Mouse (Mus musculus) CH12.LX (cell line): Measurements from ENCODE around the gene Myo18a. TPM values are rescaled to one million over a fixed set of nuclear protein-coding genes. Genes with fewer than 3 reads are reported as not detected.

Source experiments
- DNase-seq: peaks from one replicate; pipeline ENCODE4 v3.0.0-alpha.2; 2013; ENCODE audit errors: extremely low read depth
- H3K27ac ChIP-seq: 2 replicates; pipeline ENCODE4 v1.5.1; 2012; ENCODE audit warnings: low read depth, mild to moderate bottlenecking, control low read depth, moderate library complexity; ENCODE audit not compliant: insufficient read depth
- H3K27me3 ChIP-seq: replicated peaks from 2 replicates; pipeline ENCODE3; 2012; ENCODE audit warnings: inconsistent platforms
- H3K36me3 ChIP-seq, 2 experiments: replicated peaks in 1 of 2; 2 replicates each; pipeline versions ENCODE3 to v1.6.1; 2012; ENCODE audit warnings: inconsistent platforms in 1 of 2, low read length in 1 of 2, mild to moderate bottlenecking in 1 of 2, mixed read lengths in 1 of 2, moderate library complexity in 1 of 2; ENCODE audit not compliant: control insufficient read depth in 1 of 2, insufficient read depth in 1 of 2
- H3K4me1 ChIP-seq, 2 experiments: 2 replicates each; pipeline ENCODE4 v1.6.1; 2012; ENCODE audit warnings: inconsistent platforms in 1 of 2, moderate library complexity in 1 of 2; ENCODE audit not compliant: insufficient read depth in 2 of 2, control insufficient read depth in 1 of 2
- H3K4me2 ChIP-seq: 2 replicates; pipeline ENCODE4 v1.6.1; 2012; ENCODE audit warnings: low read depth, mild to moderate bottlenecking, control low read depth; ENCODE audit not compliant: poor library complexity, insufficient read depth, severe bottlenecking
- H3K4me3 ChIP-seq, 3 experiments: fragments of 150-350 bp in 1 of 3; sonication (generic) in 1 of 3; replicated peaks in 1 of 3; 2 replicates each; pipeline versions ENCODE3 to v1.5.1; 2011 to 2012; ENCODE audit warnings: low read depth in 2 of 3, low read length in 2 of 3, mild to moderate bottlenecking in 2 of 3, moderate library complexity in 2 of 3, control low read depth in 1 of 3, improper control_type of control experiment in 1 of 3, inconsistent platforms in 1 of 3, mixed read lengths in 1 of 3; ENCODE audit not compliant: poor library complexity in 1 of 3
- H3K79me2 ChIP-seq: replicated peaks from 2 replicates; pipeline ENCODE4 v1.6.1; 2012; ENCODE audit warnings: mild to moderate bottlenecking, moderate library complexity; ENCODE audit not compliant: control insufficient read depth, poor library complexity, insufficient read depth, severe bottlenecking; ENCODE audit errors: extremely low read depth
- H3K9ac ChIP-seq: 2 replicates; pipeline ENCODE4 v1.6.1; 2012; ENCODE audit warnings: low read depth, mild to moderate bottlenecking, control low read depth, moderate library complexity; ENCODE audit not compliant: insufficient read depth
- H3K9me3 ChIP-seq: replicated peaks from 2 replicates; pipeline ENCODE3; 2012; ENCODE audit warnings: low read length, inconsistent platforms, mixed read lengths
- CHD1 ChIP-seq: IDR thresholded peaks from 2 replicates; pipeline ENCODE4 v1.6.1; 2012; ENCODE audit warnings: low read depth, low read length, improper control_type of control experiment, inconsistent platforms
- CHD2 ChIP-seq: IDR thresholded peaks from 2 replicates; pipeline ENCODE4 v1.6.1; 2011; ENCODE audit warnings: low read length, improper control_type of control experiment
- ETS1 ChIP-seq: conservative IDR thresholded peaks from 2 replicates; pipeline ENCODE4 v1.6.1; 2012; ENCODE audit warnings: low read depth, mild to moderate bottlenecking, inconsistent platforms, low read length, improper control_type of control experiment, moderate library complexity
- GABPA ChIP-seq: IDR thresholded peaks from 2 replicates; pipeline ENCODE4 v1.6.1; 2012; ENCODE audit warnings: low read depth, low read length, improper control_type of control experiment, inconsistent platforms; ENCODE audit not compliant: insufficient replicate concordance
- JUN ChIP-seq: IDR thresholded peaks from 2 replicates; pipeline ENCODE4 v1.6.1; 2011; ENCODE audit warnings: low read depth, mild to moderate bottlenecking, low read length, improper control_type of control experiment, moderate library complexity; ENCODE audit not compliant: insufficient read depth
- JUND ChIP-seq: conservative IDR thresholded peaks from 2 replicates; pipeline ENCODE4 v1.6.1; 2011; ENCODE audit warnings: low read depth, low read length, improper control_type of control experiment
- MAX ChIP-seq: IDR thresholded peaks from 2 replicates; pipeline ENCODE4 v1.6.1; 2011; ENCODE audit warnings: low read length, improper control_type of control experiment
- MAZ ChIP-seq: IDR thresholded peaks from 2 replicates; pipeline ENCODE4 v1.6.1; 2012; ENCODE audit warnings: low read depth, mild to moderate bottlenecking, inconsistent platforms, low read length, improper control_type of control experiment, moderate library complexity
- NRF1 ChIP-seq: IDR thresholded peaks from 2 replicates; pipeline ENCODE4 v1.6.1; 2014; ENCODE audit warnings: low read depth, mild to moderate bottlenecking, inconsistent platforms, low read length, improper control_type of control experiment, moderate library complexity
- PAX5 ChIP-seq: IDR thresholded peaks from 2 replicates; pipeline ENCODE4 v1.6.1; 2012; ENCODE audit warnings: low read length, inconsistent platforms, mixed read lengths
- POLR2A ChIP-seq: IDR thresholded peaks from 2 replicates; pipeline ENCODE4 v1.6.1; 2011; ENCODE audit warnings: low read depth, mild to moderate bottlenecking, improper control_type of control experiment, low read length
- POLR2AphosphoS2 ChIP-seq: IDR thresholded peaks from 2 replicates; pipeline ENCODE4 v1.6.1; 2011; ENCODE audit warnings: low read depth, low read length, improper control_type of control experiment
- RCOR1 ChIP-seq: conservative IDR thresholded peaks from 2 replicates; pipeline ENCODE4 v1.6.1; 2012; ENCODE audit warnings: low read depth, mild to moderate bottlenecking, inconsistent platforms, low read length, improper control_type of control experiment
- USF1 ChIP-seq: IDR thresholded peaks from 2 replicates; pipeline ENCODE4 v1.6.1; 2014; ENCODE audit warnings: low read depth, mild to moderate bottlenecking, inconsistent platforms, low read length, improper control_type of control experiment
- USF2 ChIP-seq: conservative IDR thresholded peaks from 2 replicates; pipeline ENCODE4 v1.6.1; 2011; ENCODE audit warnings: low read depth, low read length, improper control_type of control experiment
- ZC3H11A ChIP-seq: IDR thresholded peaks from 2 replicates; pipeline ENCODE4 v1.6.1; 2012; ENCODE audit warnings: low read depth, mild to moderate bottlenecking, inconsistent platforms, low read length, improper control_type of control experiment
- ZMIZ1 ChIP-seq: IDR thresholded peaks from 2 replicates; pipeline ENCODE4 v1.6.1; 2012; ENCODE audit warnings: low read depth, mild to moderate bottlenecking, inconsistent platforms, low read length, improper control_type of control experiment
- dilution Hi-C: fragments of 300-500 bp; cut with MboI; formaldehyde crosslinking; loops from 2 replicates; pipeline ENCODE4 v1.14.3; 2020; ENCODE audit warnings: low sequenced_read_pairs; ENCODE audit not compliant: extremely low pct_unique_long_range_greater_than_20kb, extremely low pct_ligation_motif_present
- in situ Hi-C: fragments of 300-500 bp; cut with MboI; formaldehyde crosslinking; loops from 3 replicates; pipeline ENCODE4 v1.14.3; 2019; ENCODE audit warnings: low sequenced_read_pairs, low pct_ligation_motif_present, low pct_unique_long_range_greater_than_20kb, mixed read lengths
- polyA plus RNA-seq: library from polyadenylated mRNA; unstranded; fragments of >175 nt; gene quantifications from 2 replicates; pipeline ENCODE4 v1.2.1, GENCODE M21; 2012; ENCODE audit warnings: low read depth; ENCODE audit not compliant: insufficient read length
- total RNA-seq, 2 experiments: library from RNA; depleted of rRNA; stranded (reverse); fragments of 300-350 nt in 1 of 2; fragments of >200 nt in 1 of 2; gene quantifications; 2 replicates each; pipeline ENCODE4 v1.2.3; 2012 to 2014

Myo18a gene
- total and polyA plus RNA-seq, 3 experiments: 6.3 to 24.8 (median 16.8) TPM

DNA sequence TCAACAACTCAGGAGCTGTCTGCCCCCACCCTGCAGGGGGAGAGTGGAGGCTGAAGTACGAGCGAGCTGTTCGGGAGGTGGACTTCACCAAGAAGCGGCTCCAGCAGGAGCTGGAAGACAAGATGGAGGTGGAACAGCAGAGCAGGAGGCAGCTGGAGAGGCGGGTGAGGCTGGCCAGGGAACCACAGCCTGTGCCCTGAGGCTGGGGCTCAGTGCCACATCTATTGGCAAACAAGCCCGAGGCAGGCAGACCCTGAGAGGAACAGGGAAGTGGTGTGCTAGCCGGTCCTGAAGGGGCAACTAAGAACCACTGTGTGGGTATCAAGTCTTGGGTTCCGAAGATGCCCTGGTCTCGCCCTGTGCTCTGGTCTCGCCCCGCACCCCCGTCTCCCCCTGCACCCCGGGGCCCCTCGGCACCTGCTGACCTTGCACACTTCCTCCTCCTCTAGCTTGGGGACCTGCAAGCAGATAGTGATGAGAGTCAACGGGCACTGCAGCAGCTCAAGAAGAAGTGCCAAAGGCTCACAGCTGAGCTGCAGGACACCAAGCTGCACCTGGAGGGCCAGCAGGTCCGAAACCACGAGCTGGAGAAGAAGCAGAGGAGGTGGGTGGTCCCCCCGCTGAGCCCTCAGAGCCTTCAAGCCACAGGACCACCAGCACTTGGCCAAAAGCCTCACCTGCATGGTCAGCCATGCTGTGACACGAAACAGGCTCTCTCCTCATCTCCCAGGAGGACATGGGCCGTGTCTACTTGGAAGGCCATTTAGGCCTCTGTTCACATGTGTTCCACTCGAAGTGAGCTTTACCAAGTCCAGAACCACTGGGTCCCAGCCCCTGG is 80.2 kb downstream of the Myo18a start:
- no peak overlapping the region for H3K4me3 ChIP-seq
- peaks cover 4 to 28% of the 10 kb centered on the region in 2 experiments; a peak in 2 of 4 replicates for H3K4me1 ChIP-seq
- no peak for DNase-seq
- H3K9ac ChIP-seq: no peak overlapping the region
- no peaks in the 10 kb centered on the region for H3K79me2 ChIP-seq
- dilution Hi-C loops (no loop called here), in situ Hi-C loops (no loop called here)
- peaks cover 70 to 96% of the 10 kb centered on the region in 2 experiments for H3K36me3 ChIP-seq
- no peak overlapping the region for H3K27ac ChIP-seq
- H3K9me3 ChIP-seq: no peaks in the 10 kb centered on the region
- TF ChIP-seq NRF1: no peak
- TF ChIP-seq JUND: no peak
- no peak for TF ChIP-seq JUN
- TF ChIP-seq POLR2AphosphoS2: no peak
- no peak for TF ChIP-seq PAX5
- no peak for TF ChIP-seq ZC3H11A
- no peak for TF ChIP-seq MAX
- TF ChIP-seq USF1: no peak
- TF ChIP-seq MAZ: no peak
- H3K4me2 ChIP-seq: no peak overlapping the region
- H3K27me3 ChIP-seq: no peaks in the 10 kb centered on the region

DNA sequence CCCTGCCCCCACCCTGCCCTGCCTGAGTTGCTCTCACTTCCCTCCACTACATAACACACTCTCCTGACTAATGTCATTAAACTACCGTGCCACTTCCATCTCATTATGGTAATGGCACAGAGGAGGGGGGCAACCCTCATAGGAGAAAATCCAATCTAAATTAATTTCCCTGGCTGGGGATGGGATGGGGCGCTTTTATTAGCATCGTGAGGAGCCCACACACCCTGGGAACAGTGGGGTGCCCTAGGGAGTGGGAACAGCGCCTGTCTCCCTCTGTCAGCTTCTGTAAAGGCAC is 80.8 kb downstream of the Myo18a start:
- no peaks in the 10 kb centered on the region for H3K27me3 ChIP-seq
- dilution Hi-C loops: no loop called here
- no peak overlapping the region for H3K27ac ChIP-seq
- peaks cover 4 to 28% of the 10 kb centered on the region in 2 experiments; a peak in 2 of 4 replicates for H3K4me1 ChIP-seq
- no peak overlapping the region for H3K9ac ChIP-seq
- no peak for TF ChIP-seq GABPA
- no peak for TF ChIP-seq ZMIZ1
- TF ChIP-seq RCOR1: no peak
- no peak for TF ChIP-seq POLR2A
- no peak for TF ChIP-seq ETS1
- TF ChIP-seq USF2: no peak
- no peak for TF ChIP-seq NRF1
- TF ChIP-seq CHD1: no peak
- TF ChIP-seq CHD2: 0 out of 2 replicates have a peak, but pooled peaks have one; percentile 15
- in situ Hi-C loops: no loop called here
- DNase-seq: peak; percentile 29
- H3K9me3 ChIP-seq: no peaks in the 10 kb centered on the region
- H3K79me2 ChIP-seq: no peaks in the 10 kb centered on the region
- H3K4me2 ChIP-seq: no peak overlapping the region
- no peak overlapping the region for H3K4me3 ChIP-seq
- H3K36me3 ChIP-seq: peaks cover 70 to 96% of the 10 kb centered on the region in 2 experiments
